Mouse (Mus musculus): ENCODE data around the gene Sf1. TPM values are rescaled to one million over a fixed set of nuclear protein-coding genes. Genes with fewer than 3 reads are reported as not detected.

Sf1 gene
- polyA plus RNA-seq (2012; ENCODE audit: low replicate concordance): 2,065 and 3,877 TPM in 2 replicates

DNA sequence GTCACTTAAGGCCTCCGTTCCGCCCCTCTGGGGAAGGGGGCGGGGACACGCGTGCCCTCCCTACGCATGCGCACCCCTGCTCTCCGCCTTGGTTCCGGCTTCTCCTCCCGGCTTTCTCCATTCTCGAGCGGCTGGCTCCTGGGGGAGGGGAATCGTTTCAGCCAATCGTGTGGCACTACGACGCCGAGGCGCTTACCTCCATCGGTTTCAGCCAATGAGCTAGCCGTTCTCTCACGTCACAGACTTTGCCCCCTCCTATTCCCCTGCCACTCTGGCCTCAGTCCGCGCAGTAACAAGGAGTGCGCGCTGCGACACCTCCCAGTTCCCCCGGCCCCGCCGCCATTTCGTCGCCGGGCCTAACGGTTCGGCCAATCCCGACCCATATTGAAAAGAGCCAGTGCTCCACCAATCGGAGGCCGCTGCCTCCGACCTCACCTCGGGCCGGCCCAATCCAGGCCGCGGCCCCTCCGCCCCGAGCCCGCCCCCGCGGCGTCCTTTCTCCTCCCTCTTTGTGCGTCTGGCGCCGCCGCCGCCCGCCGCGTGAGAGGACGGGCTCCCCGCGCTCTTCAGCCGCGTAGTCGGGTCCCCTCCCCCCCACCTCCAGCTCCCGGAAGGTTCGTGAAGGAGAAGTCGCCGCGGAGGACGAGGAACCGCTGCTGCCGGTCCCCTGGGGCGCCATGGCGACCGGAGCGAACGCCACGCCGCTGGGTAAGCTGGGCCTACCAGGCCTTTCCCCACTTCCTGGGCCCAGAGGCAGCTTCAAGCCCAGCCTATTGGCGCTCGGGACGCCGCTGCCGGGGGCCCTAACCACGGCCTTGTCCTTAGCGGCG, at the start of gene Sf1:
Gene Sf1 (plus strand): TSS at position 280 of the 830 bp plus-strand sequence.

DNA sequence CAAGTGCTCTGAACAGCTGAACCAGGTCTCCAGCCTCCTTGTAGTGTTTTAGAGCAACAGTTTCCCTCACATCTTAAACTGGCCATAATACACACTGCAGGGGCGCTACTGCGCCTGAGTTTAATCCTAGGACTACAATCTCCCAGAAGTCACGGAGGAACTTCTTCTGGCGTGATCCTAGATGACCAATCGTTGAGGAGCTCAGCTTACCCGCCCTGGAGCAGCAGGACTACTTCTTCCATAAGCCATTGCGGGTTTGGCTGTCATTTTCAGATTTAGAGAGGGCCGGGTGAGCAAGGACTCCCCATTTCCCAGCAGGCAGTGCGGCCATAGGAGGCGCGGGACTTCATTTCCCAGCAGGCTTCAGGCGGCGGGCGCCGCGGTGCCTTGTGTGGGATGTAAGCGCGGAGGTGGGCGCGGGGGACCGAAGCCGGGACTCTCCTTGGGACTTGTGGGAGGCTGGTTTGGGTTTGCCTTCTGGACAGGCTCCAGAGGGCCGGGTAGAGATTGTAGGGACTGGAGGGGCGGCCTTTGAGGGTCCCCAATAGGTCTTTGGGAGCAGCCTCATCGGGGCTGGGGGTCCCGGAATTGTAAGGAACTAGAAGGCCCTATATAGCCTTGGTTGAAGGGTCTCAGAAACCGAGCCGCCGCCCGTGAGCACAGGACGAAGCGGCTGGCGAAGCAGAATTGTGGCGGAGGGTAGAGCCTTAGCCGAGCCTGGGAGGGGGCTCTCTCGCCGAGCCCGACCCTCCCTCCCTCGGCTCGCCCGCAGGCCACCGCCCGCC, 28.6 kb upstream of the Sf1 start, which contains the start of gene Men1:
Gene Men1 (plus strand): TSS at position 307 of the 785 bp plus-strand sequence.

GRCm38 (mm10) chr19:6340524-6341452, 22.7 kb upstream of the Sf1 start, which contains the start of gene Map4k2:
Gene Map4k2 (plus strand): TSS chr19:6341135.

DNA sequence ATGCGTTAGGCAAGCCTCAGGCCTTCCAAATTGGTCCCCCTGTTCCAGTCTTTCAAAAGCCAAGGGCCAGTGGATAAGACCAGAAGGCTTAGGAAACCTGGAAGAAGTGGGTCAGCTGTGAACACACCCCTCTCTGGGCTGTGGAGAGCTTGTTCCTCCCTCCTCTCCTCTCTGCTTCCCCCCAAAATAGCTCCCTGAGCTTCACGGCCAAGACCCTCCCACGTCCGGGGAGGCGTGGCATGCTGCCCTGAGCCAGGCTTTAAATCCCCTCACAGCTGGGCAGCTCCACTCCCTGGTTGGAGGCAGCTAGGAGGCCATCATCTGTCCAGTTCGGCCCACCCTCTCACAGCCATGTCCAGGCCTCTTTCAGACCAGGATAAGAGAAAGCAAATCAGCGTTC, 20.6 kb downstream of the Sf1 start, which contains the start of gene Pygm:
Gene Pygm (plus strand): TSS at position 272 of the 400 bp plus-strand sequence.

DNA sequence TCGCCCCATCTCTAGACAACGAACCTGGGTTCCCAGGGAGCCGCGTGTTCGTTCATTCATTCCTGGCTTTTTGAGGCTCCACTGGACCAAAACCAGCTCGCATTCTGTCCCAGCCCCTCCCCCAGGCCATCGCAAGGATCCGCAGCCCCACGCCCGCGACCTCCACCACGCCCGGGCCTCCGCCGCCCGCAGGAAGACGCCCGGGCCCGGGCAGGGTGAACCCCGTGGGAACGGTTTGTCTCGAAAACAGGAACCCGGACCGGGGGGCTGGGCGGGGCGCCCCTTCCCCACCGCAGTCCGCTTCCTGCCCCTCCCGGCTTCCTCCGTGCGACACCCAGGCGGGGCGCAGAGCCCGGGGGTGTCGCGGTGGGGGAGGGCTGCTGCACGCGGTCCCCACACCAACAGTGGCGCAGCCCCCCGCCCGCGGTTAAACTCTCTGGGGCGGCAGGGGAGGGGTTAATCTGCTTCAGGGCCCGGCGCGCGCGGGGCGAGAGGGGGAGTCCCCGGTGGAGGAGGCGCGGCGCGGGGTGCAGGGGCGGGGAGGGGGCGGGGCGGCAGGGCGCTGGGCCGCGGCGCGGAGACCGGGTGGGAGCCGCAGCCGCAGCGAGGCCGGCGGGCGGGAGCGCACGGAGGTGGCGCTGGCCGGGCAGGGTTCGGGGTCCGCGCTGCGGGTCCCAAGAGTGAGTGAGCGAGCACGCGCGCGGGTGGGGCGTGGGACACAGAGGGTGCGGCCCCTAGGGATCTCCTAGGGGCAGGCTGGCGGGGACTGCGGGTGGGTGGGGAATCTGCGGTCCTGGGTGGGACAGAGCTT, 36.0 kb downstream of the Sf1 start, which contains the start of gene Rasgrp2:
Gene Rasgrp2 (plus strand): TSS at position 56 of the 811 bp plus-strand sequence.

GRCm38 (mm10) chr19:6418233-6418879, 54.9 kb downstream of the Sf1 start, which contains the start of gene Nrxn2:
Gene Nrxn2 (plus strand): TSS chr19:6418731.

Other genes starting within 250 kb of the Sf1 start
- gene Sac3d1, start 245.0 kb upstream of the Sf1 start, polyA plus RNA-seq (2012; ENCODE audit: low replicate concordance): 87.4 and 104 TPM in 2 replicates
- gene Snx15, start 235.4 kb upstream of the Sf1 start, polyA plus RNA-seq (2012; ENCODE audit: low replicate concordance): 197 and 367 TPM in 2 replicates
- gene Batf2, start 222.7 kb upstream of the Sf1 start, polyA plus RNA-seq (2012; ENCODE audit: low replicate concordance): 0.21 and 2.0 TPM in 2 replicates
- gene Arl2, start 222.1 kb upstream of the Sf1 start, polyA plus RNA-seq (2012; ENCODE audit: low replicate concordance): 33.5 and 55.6 TPM in 2 replicates
- gene Majin, start 179.3 kb upstream of the Sf1 start, polyA plus RNA-seq (2012; ENCODE audit: low replicate concordance): not detected in 2 replicates
- gene Gpha2, start 137.3 kb upstream of the Sf1 start, polyA plus RNA-seq (2012; ENCODE audit: low replicate concordance): not detected in 2 replicates
- gene Ppp2r5b, start 127.8 kb upstream of the Sf1 start, polyA plus RNA-seq (2012; ENCODE audit: low replicate concordance): 283 and 355 TPM in 2 replicates
- 79.9 and 150 TPM in 2 replicates for gene Atg2a, start 122.0 kb upstream of the Sf1 start, polyA plus RNA-seq (2012; ENCODE audit: low replicate concordance)
- 333 and 398 TPM in 2 replicates for gene Ehd1, start 87.0 kb upstream of the Sf1 start, polyA plus RNA-seq (2012; ENCODE audit: low replicate concordance)
- gene Cdc42bpg, start 57.2 kb upstream of the Sf1 start, polyA plus RNA-seq (2012; ENCODE audit: low replicate concordance): 12.1 and 13.6 TPM in 2 replicates
- 279 and 329 TPM in 2 replicates for gene Men1, start 28.7 kb upstream of the Sf1 start, polyA plus RNA-seq (2012; ENCODE audit: low replicate concordance)
- gene Map4k2, start 22.6 kb upstream of the Sf1 start, polyA plus RNA-seq (2012; ENCODE audit: low replicate concordance): 79.8 and 117 TPM in 2 replicates
- 0.40 and 0.41 TPM in 2 replicates for gene Pygm, start 20.7 kb downstream of the Sf1 start, polyA plus RNA-seq (2012; ENCODE audit: low replicate concordance)
- gene Rasgrp2, start 35.6 kb downstream of the Sf1 start, polyA plus RNA-seq (2012; ENCODE audit: low replicate concordance): 50.7 and 61.7 TPM in 2 replicates
- 1.2 and 4.3 TPM in 2 replicates for gene Nrxn2, start 55.0 kb downstream of the Sf1 start, polyA plus RNA-seq (2012; ENCODE audit: low replicate concordance)
- 0.41 TPM in 1 of 2 replicates, not detected in the other for gene Slc22a12, start 179.3 kb downstream of the Sf1 start, polyA plus RNA-seq (2012; ENCODE audit: low replicate concordance)